Mouse (Mus musculus) effector memory CD4-positive, alpha-beta T cell, adult 7 months (primary cell): ENCODE measurements around the gene Nhsl2. TPM values are rescaled to one million over a fixed set of nuclear protein-coding genes. Genes with fewer than 3 reads are reported as not detected.

ENCODE experiments used
- polyA plus RNA-seq: library from polyadenylated mRNA; unstranded; fragments of 100-300 nt; shearing (Covaris generic); gene quantifications from one replicate; pipeline ENCODE4 v1.2.1, GENCODE M21; 2017

The Nhsl2 gene
- 3.6 TPM for polyA plus RNA-seq

DNA sequence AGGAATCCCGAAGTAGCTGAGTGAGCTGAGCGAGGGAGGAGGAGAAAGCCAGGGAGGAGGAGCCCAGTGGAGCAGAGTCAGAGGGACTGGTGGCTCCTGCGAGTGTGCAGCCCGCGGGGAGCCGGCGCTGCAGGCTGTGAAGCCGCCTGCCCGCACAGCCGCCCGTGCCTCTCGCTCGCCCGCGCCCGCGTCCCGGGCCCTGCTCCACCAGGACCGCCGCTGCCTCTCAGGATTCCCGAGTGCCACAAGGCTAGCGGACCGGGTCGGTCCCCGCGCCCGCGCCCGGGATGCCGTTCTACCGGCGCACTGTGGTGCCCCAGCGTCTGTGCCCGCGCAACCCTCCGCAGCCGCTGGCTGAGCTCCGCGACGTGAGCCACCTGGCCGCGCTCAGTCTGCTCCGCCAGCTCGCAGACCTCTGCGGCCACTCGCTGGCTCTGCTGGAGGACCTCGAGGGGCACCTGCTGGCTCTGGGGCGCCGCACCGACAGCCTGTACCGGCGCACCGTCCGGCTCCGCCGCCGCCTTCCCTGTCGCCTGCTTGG, at the start of gene Nhsl2:
Gene Nhsl2, plus strand, starts transcription at position 105 of the 541 bp plus-strand sequence.

DNA sequence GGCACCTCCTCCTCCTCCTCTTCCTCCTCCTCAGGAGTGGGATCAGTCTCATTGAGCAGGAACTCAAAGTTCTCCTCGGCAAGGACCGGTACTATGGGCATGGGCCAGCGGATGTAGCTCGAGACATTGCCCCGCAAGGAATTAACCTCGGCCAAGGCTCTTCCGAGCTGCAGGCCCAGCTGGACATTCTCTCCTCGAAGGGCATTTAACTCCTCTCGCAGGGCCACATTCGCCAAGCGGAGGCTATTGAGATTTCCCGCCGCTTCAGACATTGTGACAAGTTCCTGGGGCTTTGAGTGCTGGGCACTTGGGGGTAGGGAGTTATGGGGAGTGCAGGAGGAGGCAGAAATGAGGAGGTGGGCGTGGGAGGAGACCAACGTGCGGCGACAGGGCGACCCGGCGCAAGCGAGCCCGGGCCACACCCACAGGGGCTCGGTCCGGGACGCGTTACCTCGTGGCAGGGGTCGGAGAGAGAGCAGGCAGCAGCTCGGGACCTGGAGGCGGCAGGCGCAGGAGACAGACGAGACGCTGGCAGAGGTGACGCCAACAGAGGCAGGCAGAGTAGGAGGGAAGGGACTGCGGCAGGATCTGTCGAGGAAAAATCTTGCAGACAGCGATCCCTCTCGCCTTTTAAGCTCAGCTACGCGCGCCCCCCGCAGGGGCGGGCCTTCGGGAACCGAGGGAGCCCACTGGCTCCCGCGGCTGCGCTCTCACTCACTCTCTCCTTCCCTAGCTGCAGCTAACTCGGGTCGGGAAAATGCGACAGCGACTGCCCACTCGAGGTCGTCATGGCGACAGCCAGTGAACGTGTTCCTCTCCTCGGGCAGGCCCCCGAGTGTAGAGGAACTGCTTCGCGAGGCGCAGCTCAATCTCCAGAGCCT, 221.6 kb downstream of the Nhsl2 start, which contains the start of gene Rtl5:
Gene Rtl5, minus strand, starts transcription at position 714 of the 881 bp plus-strand sequence.

DNA sequence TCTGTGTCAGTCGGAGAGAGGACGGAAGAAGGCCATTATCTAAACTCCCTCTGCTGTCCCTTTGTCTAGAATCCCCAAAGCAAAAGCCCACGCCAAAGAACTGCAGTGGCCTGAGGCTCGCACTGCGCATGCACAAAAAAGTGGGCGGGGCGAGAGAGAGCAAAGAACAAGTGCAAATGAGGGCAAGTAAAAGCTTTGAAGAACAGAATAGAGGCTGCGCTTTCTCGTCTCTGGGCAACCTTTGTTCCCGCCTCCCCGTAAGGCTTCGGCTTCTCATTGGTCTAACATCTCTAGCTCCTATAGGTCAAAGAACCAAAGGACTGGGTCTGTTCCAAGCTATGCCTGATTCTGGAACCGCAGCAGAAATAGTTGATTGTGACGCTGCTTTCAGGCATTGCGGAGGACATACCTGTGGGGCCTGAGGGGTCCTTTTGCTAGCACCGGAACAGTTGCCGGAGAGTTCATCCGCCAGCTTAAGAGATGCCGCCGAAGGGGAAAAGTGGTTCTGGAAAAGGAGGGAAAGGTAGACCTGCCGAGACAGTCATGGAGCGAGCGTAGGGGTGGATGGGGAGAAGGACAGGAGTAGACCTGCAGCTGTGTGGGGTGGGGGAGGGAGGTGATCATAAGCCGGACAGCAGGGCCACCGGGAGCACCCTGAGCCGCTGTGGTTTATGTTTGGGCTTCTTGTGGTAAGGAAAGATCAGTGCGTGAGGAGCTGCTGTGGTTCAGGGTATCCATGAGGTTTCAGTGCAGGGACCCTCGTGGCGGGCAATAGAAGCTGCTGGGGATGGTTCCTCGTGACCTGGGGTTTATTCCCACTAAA, 270.1 kb downstream of the Nhsl2 start, which contains the start of gene Pin4:
Gene Pin4, plus strand, starts transcription at position 406 of the 823 bp plus-strand sequence.

Other genes with a start within 250 kb of the Nhsl2 start
- 255 TPM for gene Ogt, start 209.3 kb upstream of the Nhsl2 start, polyA plus RNA-seq
- 364 TPM for gene Cxcr3, start 115.1 kb upstream of the Nhsl2 start, polyA plus RNA-seq
- not detected for gene Gm4779, start 55.0 kb upstream of the Nhsl2 start, polyA plus RNA-seq
- not detected for gene 8030474K03Rik, start 54.7 kb upstream of the Nhsl2 start, polyA plus RNA-seq
- gene Rtl5, start 221.9 kb downstream of the Nhsl2 start, polyA plus RNA-seq: 0.17 TPM